Mouse (Mus musculus) stomach, postnatal 0 days (tissue): ENCODE results near the gene Slco1a4. TPM values are rescaled to one million over a fixed set of nuclear protein-coding genes. Genes with fewer than 3 reads are reported as not detected.

Experiments
- ATAC-seq: fragments of 200-750 bp; cut with Nextera tagmentation; 2 replicates; pipeline ENCODE4 v1.8.0; 2017; ENCODE audit not compliant: low FRiP score, low TSS enrichment
- DNase-seq: peaks from one replicate; pipeline ENCODE4 v3.0.0-alpha.2; 2016; ENCODE audit warnings: low spot score
- H3K27ac ChIP-seq: fragments of 300-500 bp; sonication (generic); replicated peaks from 2 replicates; pipeline ENCODE4 v1.5.1; 2014; ENCODE audit warnings: mild to moderate bottlenecking, control low read depth
- H3K27me3 ChIP-seq: fragments of 300-500 bp; sonication (generic); 2 replicates; pipeline ENCODE4 v1.6.1; 2014; ENCODE audit warnings: low read length; ENCODE audit not compliant: control insufficient read depth, insufficient read depth
- H3K36me3 ChIP-seq: fragments of 300-500 bp; sonication (generic); 2 replicates; pipeline ENCODE4 v1.6.1; 2014; ENCODE audit warnings: low read length, mixed read lengths; ENCODE audit not compliant: control insufficient read depth, insufficient read depth
- H3K4me1 ChIP-seq: fragments of 300-500 bp; sonication (generic); replicated peaks from 2 replicates; pipeline ENCODE4 v1.6.1; 2014; ENCODE audit warnings: antibody characterized with exemption; ENCODE audit not compliant: control insufficient read depth, insufficient read depth
- H3K4me2 ChIP-seq: fragments of 300-500 bp; sonication (generic); replicated peaks from 2 replicates; pipeline ENCODE4 v1.6.1; 2014; ENCODE audit warnings: low read depth, mild to moderate bottlenecking, control low read depth, moderate library complexity
- H3K4me3 ChIP-seq: fragments of 300-500 bp; sonication (generic); 2 replicates; pipeline ENCODE4 v1.5.1; 2014; ENCODE audit warnings: low read depth, low read length, control low read depth
- H3K9ac ChIP-seq: fragments of 300-500 bp; sonication (generic); 2 replicates; pipeline ENCODE4 v1.6.1; 2014; ENCODE audit warnings: mild to moderate bottlenecking, low read length, control low read depth, mixed read lengths
- H3K9me3 ChIP-seq: fragments of 300-500 bp; sonication (generic); 2 replicates; pipeline ENCODE4 v1.6.1; 2016; ENCODE audit warnings: low read length; ENCODE audit not compliant: control insufficient read depth
- CTCF ChIP-seq: IDR thresholded peaks from 2 replicates; pipeline ENCODE4 v1.5.1; 2016; ENCODE audit warnings: antibody characterized with exemption, low read depth, mild to moderate bottlenecking, moderate library complexity
- EP300 ChIP-seq: optimal IDR thresholded peaks from 2 replicates; pipeline ENCODE3; 2016; ENCODE audit warnings: antibody characterized with exemption
- WGBS: fragments of 180-500 bp; shearing (Covaris S2); extraction: QIAGEN DNeasy Blood & Tissue Kit; methylation state at CpG from one replicate; pipeline ENCODE4 v1.1.7; 2014; 5-methylcytosine and 5-hydroxymethylcytosine counted together
- polyA plus RNA-seq: library from polyadenylated mRNA; unstranded; fragments of >200 nt; fragmentation: Nextera tagmentation; extraction: Ambion mirVana; gene quantifications from 2 replicates; pipeline ENCODE4 v1.2.1, GENCODE M21; 2015

The Slco1a4 gene
- polyA plus RNA-seq, 1 experiment from 2014 or later, result 0.02 TPM

- no peak overlapping the region for H3K27ac ChIP-seq
- DNase-seq (no peak), ATAC-seq (no peak)
- TF ChIP-seq EP300, result no peak
- no peak for TF ChIP-seq CTCF
- H3K4me3 ChIP-seq, result no peak overlapping the region
- WGBS, result 44% methylated on average over 2 of the region's 2 CpGs
- no peak overlapping the region for H3K9ac ChIP-seq
- H3K4me1 ChIP-seq, result no peaks in the 10 kb centered on the region
- H3K27me3 ChIP-seq, result no peaks in the 10 kb centered on the region
- no peaks in the 10 kb centered on the region for H3K9me3 ChIP-seq
- H3K36me3 ChIP-seq, result no peaks in the 10 kb centered on the region
- no peak overlapping the region for H3K4me2 ChIP-seq
Observed at GRCm38 (mm10) chr6:141871711-141872110, 15.7 kb upstream of the Slco1a4 start.

- Histone ChIP-seq H3K4me2 (no peak overlapping the region), H3K27ac (no peak overlapping the region), H3K27me3 (no peaks in the 10 kb centered on the region), H3K4me1 (no peaks in the 10 kb centered on the region), H3K9me3 (no peaks in the 10 kb centered on the region), H3K9ac (no peak overlapping the region), H3K4me3 (no peak overlapping the region), H3K36me3 (no peaks in the 10 kb centered on the region)
- DNase-seq (no peak), ATAC-seq (no peak)
- 66% methylated on average over 5 of the region's 5 CpGs for WGBS
- TF ChIP-seq EP300, result no peak
- TF ChIP-seq CTCF, result no peak
Observed at GRCm38 (mm10) chr6:141868735-141869134, 12.7 kb upstream of the Slco1a4 start.

GRCm38 (mm10) chr6:141866026-141866425 lies 10.0 kb upstream of the Slco1a4 start:
- no peak overlapping the region for H3K9ac ChIP-seq
- H3K27me3 ChIP-seq, result no peaks in the 10 kb centered on the region
- TF ChIP-seq EP300 (no peak), CTCF (no peak)
- no peak for DNase-seq
- H3K36me3 ChIP-seq, result no peaks in the 10 kb centered on the region
- no peak overlapping the region for H3K4me2 ChIP-seq
- WGBS, result 82% methylated on average over 5 of the region's 5 CpGs
- H3K4me1 ChIP-seq, result no peaks in the 10 kb centered on the region
- H3K9me3 ChIP-seq, result no peaks in the 10 kb centered on the region
- ATAC-seq, result no peak
- H3K27ac ChIP-seq, result no peak overlapping the region
- no peak overlapping the region for H3K4me3 ChIP-seq

GRCm38 (mm10) chr6:141857735-141858531 lies 1.9 kb upstream of the Slco1a4 start:
- DNase-seq, result no peak
- H3K36me3 ChIP-seq, result no peaks in the 10 kb centered on the region

GRCm38 (mm10) chr6:141853616-141854015 lies 2.4 kb downstream of the Slco1a4 start:
- no peak overlapping the region for H3K9ac ChIP-seq
- H3K27ac ChIP-seq, result no peak overlapping the region
- H3K36me3 ChIP-seq, result no peaks in the 10 kb centered on the region
- ATAC-seq (no peak), DNase-seq (no peak)
- no peak overlapping the region for H3K4me2 ChIP-seq
- no peaks in the 10 kb centered on the region for H3K27me3 ChIP-seq
- H3K9me3 ChIP-seq, result no peaks in the 10 kb centered on the region
- TF ChIP-seq EP300, result no peak
- TF ChIP-seq CTCF, result no peak
- H3K4me1 ChIP-seq, result no peaks in the 10 kb centered on the region
- H3K4me3 ChIP-seq, result no peak overlapping the region
- 41% methylated on average over 2 of the region's 2 CpGs for WGBS

More at GRCm38 (mm10) chr6:141857735-141858531, 1.9 kb upstream of the Slco1a4 start:
- H3K9me3 ChIP-seq, result no peaks in the 10 kb centered on the region
- no peak for ATAC-seq
- WGBS, result 76% methylated on average over 8 of the region's 8 CpGs
- H3K4me2 ChIP-seq, result no peak overlapping the region
- no peaks in the 10 kb centered on the region for H3K27me3 ChIP-seq
- no peaks in the 10 kb centered on the region for H3K4me1 ChIP-seq
- no peak for TF ChIP-seq CTCF
- no peak for TF ChIP-seq EP300
- no peak overlapping the region for H3K9ac ChIP-seq
- no peak overlapping the region for H3K4me3 ChIP-seq
- no peak overlapping the region for H3K27ac ChIP-seq

GRCm38 (mm10) chr6:141849051-141849450 lies 6.9 kb downstream of the Slco1a4 start:
- no peaks in the 10 kb centered on the region for H3K36me3 ChIP-seq
- H3K9ac ChIP-seq, result no peak overlapping the region
- H3K9me3 ChIP-seq, result no peaks in the 10 kb centered on the region
- TF ChIP-seq CTCF, result no peak
- no peak for TF ChIP-seq EP300
- H3K4me3 ChIP-seq, result no peak overlapping the region
- ATAC-seq (no peak), DNase-seq (no peak)
- H3K27ac ChIP-seq, result no peak overlapping the region
- no peaks in the 10 kb centered on the region for H3K27me3 ChIP-seq
- 21% methylated on average over 4 of the region's 4 CpGs for WGBS
- no peaks in the 10 kb centered on the region for H3K4me1 ChIP-seq
- no peak overlapping the region for H3K4me2 ChIP-seq
